Mouse (Mus musculus): ENCODE data around the gene Thpo.

The Thpo gene

DNA sequence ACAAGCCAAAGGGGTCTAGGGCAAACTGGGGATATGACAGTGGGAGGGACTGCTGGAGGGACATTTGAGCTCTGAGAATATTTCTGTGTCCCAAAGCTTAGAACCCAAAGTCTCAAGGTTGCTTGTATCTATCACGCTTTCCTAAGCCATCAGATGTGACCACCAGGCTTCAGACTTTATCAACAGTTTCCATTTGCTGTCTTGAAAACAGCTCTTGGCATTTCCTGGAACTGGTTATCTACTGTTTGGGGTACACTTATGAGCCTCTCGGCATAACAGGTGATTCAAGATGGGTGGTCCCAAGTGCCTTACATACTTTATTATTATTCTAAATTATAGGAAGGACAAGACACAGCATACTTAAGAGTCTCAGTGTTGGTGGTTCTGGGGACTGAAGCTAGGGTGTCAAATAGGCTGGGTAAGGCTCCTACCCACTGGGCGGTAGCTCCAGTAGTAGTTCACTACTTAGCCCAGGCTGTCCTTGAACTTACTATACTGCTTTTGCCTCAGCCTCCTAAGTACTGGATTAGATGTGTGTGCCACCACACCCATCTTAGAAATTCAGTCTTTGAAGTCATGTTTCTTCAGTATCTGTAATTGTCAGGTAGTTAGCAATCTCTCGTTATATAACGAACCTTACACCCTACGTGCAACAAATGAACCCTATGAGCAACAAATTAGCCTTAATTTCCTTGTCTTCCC is 30.5 kb downstream of the Thpo start:
- no peak for DNase-seq (ENCODE audit: low spot score)

DNA sequence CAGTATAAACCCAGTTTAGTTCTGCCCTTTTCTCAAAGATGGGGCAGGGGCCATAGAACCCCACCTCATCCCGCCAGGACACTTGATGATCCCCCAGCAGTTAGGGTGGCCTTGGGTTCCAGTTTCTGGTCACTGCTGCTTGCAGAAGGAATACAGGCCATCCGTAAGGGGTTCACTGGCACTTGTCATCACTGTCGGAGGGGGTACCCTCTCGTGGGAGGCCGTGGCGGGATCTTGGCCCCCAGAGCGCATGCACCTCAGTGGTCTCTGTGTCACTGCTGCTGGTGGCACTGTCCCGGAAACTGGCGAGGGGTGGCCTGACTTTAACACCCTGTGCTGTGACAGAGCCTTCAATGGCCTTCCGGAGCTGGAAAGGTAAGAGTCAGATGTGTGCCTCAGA is 31.2 kb downstream of the Thpo start:
- no peak for DNase-seq (ENCODE audit: low spot score)

GRCm38 (mm10) chr16:20702522-20702893 is 31.8 kb downstream of the Thpo start:
- DNase-seq (ENCODE audit: low spot score): peak; percentile 88

GRCm38 (mm10) chr16:20701729-20702521 is 32.4 kb downstream of the Thpo start:
- DNase-seq (ENCODE audit: low spot score): peak; percentile 29

DNA sequence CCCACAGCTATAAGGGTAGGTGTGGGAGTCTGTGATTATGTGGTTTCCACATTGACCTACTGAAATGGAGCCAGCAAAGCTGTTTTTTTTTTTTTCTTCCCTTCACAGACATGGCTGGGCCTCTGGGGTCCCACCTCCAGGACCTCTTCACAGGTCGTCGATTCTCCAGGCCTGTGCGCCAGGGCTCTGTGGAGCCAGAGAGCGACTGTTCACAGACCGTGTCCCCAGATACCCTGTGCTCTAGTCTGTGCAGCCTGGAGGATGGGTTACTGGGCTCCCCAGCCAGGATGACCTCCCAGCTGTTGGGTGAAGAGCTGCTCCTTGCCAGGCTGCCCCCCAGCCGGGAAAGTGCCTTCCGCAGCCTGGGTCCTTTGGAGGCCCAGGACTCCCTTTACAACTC is 33.0 kb downstream of the Thpo start:
- peak; percentile 4 for DNase-seq (ENCODE audit: low spot score)

- peak; percentile 17 for DNase-seq (ENCODE audit: low spot score)
These were observed 34.3 kb downstream of the Thpo start for GRCm38 (mm10) chr16:20700036-20700435.

DNA sequence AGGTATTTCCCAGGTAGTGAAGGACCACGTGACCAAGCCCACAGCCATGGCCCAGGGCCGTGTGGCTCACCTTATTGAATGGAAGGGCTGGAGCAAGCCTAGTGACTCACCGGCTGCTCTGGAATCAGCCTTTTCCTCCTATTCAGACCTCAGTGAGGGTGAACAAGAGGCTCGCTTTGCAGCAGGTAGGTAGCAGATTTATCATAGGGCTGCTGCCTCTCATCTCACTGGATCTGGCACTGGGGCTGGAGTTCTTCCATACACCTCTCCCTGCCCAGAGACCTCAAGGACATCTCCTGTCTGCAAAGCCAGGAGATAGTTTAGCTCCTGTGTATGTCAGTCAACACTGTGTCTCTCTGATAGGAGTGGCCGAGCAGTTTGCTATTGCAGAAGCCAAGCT is 35.0 kb downstream of the Thpo start:
- no peak for DNase-seq (ENCODE audit: low spot score)

DNA sequence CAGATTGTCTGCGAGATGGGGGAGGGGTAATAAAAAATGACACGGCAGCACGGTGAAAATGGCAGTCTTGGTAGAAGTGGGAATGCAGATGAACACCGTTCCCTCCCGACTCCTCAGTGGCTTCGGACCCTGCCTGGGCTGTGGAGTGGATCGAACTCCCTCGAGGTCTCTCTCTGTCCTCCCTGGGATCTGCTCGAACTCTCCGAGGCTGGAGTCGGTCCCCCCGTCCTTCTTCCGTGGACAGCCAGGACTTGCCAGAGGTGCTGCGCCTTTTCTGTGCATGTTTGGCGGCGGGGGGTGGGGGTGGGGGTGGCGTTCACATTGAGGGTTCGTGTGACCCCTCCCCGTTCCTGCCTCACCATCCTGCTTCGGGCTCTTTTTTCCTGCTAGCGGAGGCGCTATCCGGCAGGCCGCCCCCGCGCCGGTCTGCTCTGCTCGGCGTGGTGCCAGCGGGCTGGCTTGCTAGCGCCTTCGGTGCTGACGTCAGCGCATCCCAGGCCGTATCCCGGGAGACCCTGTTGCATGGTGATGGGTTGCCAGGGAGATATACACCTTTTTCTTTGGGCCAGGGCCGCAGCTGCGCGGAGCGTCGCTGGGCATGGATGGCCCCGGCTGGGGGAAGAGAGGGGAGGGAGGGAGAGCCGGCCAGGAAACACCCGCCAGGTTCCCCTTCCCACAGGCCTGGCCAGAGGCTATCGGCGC is 38.5 kb downstream of the Thpo start:
- DNase-seq (ENCODE audit: low spot score): peak; percentile 88

DNA sequence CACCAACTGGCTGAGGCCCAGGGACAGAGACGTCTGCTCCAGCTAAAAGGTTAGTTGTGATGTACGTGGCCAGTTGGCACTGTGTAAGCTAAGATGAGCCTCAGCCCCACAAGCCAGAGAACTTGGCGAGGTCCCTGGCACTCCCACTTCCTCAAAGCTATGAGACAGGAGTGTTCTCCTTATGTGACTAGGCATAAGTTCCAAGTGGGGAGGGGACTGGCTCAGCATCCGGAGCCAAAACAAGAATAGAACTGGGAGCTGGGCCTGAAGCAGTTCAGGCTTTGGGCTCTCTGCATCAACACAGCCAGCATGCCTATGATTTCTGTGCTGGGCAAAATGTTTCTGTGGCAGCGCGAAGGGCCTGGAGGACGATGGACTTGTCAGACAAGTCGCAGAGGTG is 39.5 kb downstream of the Thpo start:
- DNase-seq (ENCODE audit: low spot score): no peak

GRCm38 (mm10) chr16:20693111-20693701 is 41.1 kb downstream of the Thpo start, which contains the start of gene Fam131a:
TSS of gene Fam131a (plus strand) at chr16:20693241.
- DNase-seq (ENCODE audit: low spot score): peak; percentile 96

DNA sequence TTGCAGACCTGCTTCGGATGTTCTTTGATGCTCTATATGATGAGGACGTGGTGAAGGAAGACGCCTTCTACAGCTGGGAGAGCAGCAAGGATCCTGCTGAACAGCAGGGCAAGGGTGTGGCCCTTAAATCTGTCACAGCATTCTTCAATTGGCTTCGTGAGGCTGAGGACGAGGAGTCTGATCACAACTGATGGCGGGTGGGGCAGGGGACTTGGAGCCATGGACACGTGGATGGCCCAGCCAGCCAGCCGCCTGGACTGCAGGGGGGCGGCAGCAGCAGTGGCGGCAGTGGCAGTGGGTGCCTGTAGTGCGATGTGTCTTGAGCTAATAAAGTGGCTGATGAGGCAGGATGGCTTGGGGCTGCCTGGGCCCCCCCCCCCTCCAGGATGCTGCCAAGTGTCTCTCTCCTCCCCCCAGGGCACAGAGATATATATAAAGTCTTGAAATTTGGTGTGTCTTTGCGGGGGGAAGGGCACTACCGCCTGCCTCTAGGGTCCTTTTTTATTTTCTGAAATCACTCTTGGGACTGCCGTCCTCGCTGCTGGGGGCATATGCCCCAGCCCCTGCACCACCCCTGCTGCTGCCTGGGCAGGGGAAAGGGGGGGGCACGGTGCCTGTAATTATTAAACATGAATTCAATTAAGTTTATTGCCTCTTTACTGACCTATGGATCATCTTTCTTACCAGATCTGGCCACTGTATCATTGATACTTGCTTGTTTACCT is 41.9 kb downstream of the Thpo start:
- DNase-seq (ENCODE audit: low spot score): peak; percentile 20

GRCm38 (mm10) chr16:20691617-20692016 is 42.7 kb downstream of the Thpo start:
- no peak for DNase-seq (ENCODE audit: low spot score)

DNA sequence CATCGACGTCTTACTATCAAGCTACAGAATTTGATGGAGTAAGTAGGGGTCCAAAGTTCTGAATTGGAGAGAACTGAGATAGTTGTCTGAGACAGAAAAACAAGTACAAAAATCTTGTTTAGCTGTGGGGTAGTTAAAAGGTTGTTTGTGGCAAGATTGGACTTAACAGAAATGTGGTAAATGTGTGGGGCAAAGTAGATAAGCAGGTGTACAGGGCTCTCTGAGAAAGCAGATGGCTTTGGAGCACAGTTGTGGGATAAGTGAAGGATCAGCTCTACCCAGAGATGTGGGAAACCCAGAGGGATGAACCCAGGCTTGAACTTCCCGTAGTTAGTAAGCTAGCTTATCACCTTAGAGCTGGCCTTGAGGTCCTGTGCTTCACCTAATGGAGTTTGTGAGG is 43.5 kb downstream of the Thpo start:
- peak; percentile 6 for DNase-seq (ENCODE audit: low spot score)

DNA sequence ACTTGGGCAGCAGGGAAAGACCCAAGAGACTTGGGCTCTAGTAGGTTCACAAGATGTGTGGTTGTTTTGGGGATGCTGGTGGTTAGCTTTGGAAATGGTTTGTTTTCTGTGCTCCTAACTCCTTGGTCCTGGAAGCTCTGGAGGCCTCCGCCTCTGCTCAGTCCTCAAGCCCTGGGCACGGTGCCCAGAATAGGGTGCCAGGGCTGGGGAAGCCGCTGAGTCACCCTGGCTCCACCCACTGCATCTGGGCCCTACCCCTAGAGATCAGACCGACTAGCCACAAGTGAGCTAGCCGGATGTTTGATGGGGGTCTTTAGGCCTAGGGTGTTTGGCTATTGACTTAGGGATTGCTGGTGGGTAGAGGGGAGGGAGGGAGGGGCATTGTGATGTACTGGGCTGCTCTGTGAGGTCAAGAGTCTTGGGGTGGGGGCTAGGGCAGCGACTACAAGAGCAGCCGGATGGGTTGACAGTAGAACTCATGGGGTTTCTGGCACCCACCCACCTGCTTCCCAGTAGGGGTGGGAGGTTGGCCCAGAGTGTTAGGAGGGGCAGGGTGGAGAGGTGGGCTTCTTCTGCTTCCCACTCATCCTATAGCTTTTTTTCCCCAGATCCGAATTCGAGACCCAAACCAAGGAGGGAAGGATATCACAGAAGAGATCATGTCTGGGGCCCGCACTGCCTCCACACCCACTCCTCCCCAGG is 56.2 kb downstream of the Thpo start:
- no peak for DNase-seq (ENCODE audit: low spot score)

DNA sequence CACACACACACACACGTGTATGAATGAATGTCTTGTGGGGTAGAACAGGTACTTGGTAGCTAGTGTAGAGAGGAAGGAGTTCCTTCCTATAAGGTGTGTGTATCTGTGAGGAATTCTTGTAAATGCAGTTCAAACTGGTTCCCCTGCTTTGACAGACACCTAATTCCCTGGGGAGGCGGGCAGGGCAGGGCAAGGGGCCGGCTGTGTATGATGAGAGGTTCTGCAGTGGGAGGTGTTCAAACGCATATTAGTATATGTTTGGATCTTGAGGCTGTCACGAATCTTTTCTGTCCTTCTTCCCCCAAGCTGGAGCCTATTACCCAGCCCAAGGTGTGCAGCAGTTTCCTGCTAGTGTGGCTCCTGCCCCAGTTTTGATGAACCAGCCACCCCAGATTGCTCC is 56.9 kb downstream of the Thpo start:
- no peak for DNase-seq (ENCODE audit: low spot score)

GRCm38 (mm10) chr16:20676702-20677101 is 57.6 kb downstream of the Thpo start:
- DNase-seq (ENCODE audit: low spot score): no peak

- no peak for DNase-seq (ENCODE audit: low spot score)
These were observed 59.1 kb downstream of the Thpo start for GRCm38 (mm10) chr16:20675213-20675612.
